Mouse (Mus musculus) forebrain, postnatal 0 days (tissue): ENCODE data around the gene Cd44. TPM values are rescaled to one million over a fixed set of nuclear protein-coding genes. Genes with fewer than 3 reads are reported as not detected.

Source experiments
- ATAC-seq: fragments of 200-750 bp; cut with Nextera tagmentation; 2 replicates; pipeline ENCODE4 v1.8.0; 2017; ENCODE audit warnings: mild to moderate bottlenecking, moderate library complexity
- DNase-seq: peaks from one replicate; pipeline ENCODE4 v3.0.0-alpha.2; 2015
- H3K27ac ChIP-seq: fragments of 300-500 bp; sonication (generic); 2 replicates; pipeline ENCODE4 v1.5.1; 2014; ENCODE audit warnings: low read depth, mild to moderate bottlenecking, antibody characterized with exemption, low read length, moderate library complexity, mixed read lengths
- H3K27me3 ChIP-seq: fragments of 300-500 bp; sonication (generic); 2 replicates; pipeline ENCODE4 v1.6.1; 2014; ENCODE audit warnings: mild to moderate bottlenecking, low read length, mixed read lengths; ENCODE audit not compliant: insufficient read depth
- H3K36me3 ChIP-seq: fragments of 300-500 bp; sonication (generic); 2 replicates; pipeline ENCODE4 v1.6.1; 2014; ENCODE audit warnings: mild to moderate bottlenecking, moderate library complexity; ENCODE audit not compliant: insufficient read depth
- H3K4me1 ChIP-seq: fragments of 300-500 bp; sonication (generic); 2 replicates; pipeline ENCODE4 v1.6.1; 2014; ENCODE audit warnings: antibody characterized with exemption; ENCODE audit not compliant: insufficient read depth
- H3K4me2 ChIP-seq: fragments of 300-500 bp; sonication (generic); 2 replicates; pipeline ENCODE4 v1.6.1; 2014; ENCODE audit warnings: low read depth, mild to moderate bottlenecking, moderate library complexity
- H3K4me3 ChIP-seq: fragments of 300-500 bp; sonication (generic); 2 replicates; pipeline ENCODE4 v1.5.1; 2014; ENCODE audit warnings: low read depth, low read length, mixed read lengths
- H3K9ac ChIP-seq: fragments of 300-500 bp; sonication (generic); 2 replicates; pipeline ENCODE4 v1.6.1; 2014; ENCODE audit warnings: mild to moderate bottlenecking
- H3K9me3 ChIP-seq: fragments of 300-500 bp; sonication (generic); 2 replicates; pipeline ENCODE4 v1.6.1; 2016; ENCODE audit warnings: low read length
- CTCF ChIP-seq: sonication (generic); IDR thresholded peaks from 2 replicates; pipeline ENCODE4 v1.5.1; 2016; ENCODE audit warnings: antibody characterized with exemption, control low read depth, low read depth
- WGBS: fragments of 180-500 bp; shearing (Covaris S2); extraction: QIAGEN DNeasy Blood & Tissue Kit; methylation state at CpG from one replicate; pipeline ENCODE4 v1.1.7; 2014; 5-methylcytosine and 5-hydroxymethylcytosine counted together
- polyA plus RNA-seq: library from polyadenylated mRNA; unstranded; fragments of >200 nt; fragmentation: Nextera tagmentation; extraction: Ambion mirVana; gene quantifications from 2 replicates; pipeline ENCODE4 v1.2.1, GENCODE M21; 2015
- total RNA-seq: library from RNA; depleted of rRNA; stranded (reverse); fragments of >200 nt; gene quantifications from 2 replicates; pipeline ENCODE4 v1.2.3, GENCODE M21; 2014

Gene Cd44
- total and polyA plus RNA-seq, 2 experiments from 2014 or later, result 3.6 to 7.8 TPM

GRCm38 (mm10) chr2:102873194-102873593, 28.3 kb downstream of the Cd44 start:
- Histone ChIP-seq H3K9ac (no peak overlapping the region), H3K4me3 (no peak overlapping the region), H3K36me3 (no peaks in the 10 kb centered on the region), H3K27me3 (no peaks in the 10 kb centered on the region), H3K4me2 (no peak overlapping the region), H3K9me3 (no peaks in the 10 kb centered on the region), H3K27ac (no peak overlapping the region), H3K4me1 (no peaks in the 10 kb centered on the region)
- no peak for TF ChIP-seq CTCF
- no peak for ATAC-seq
- DNase-seq, result no peak
- WGBS, result 71% methylated on average over 4 of the region's 4 CpGs

- Histone ChIP-seq H3K27me3 (no peaks in the 10 kb centered on the region), H3K4me3 (no peak overlapping the region), H3K9me3 (no peaks in the 10 kb centered on the region), H3K9ac (no peak overlapping the region), H3K4me2 (no peak overlapping the region), H3K36me3 (no peaks in the 10 kb centered on the region), H3K4me1 (no peaks in the 10 kb centered on the region), H3K27ac (no peak overlapping the region)
- DNase-seq (no peak), ATAC-seq (no peak)
- WGBS, result 87% methylated on average over 2 of the region's 2 CpGs
- TF ChIP-seq CTCF, result no peak
These were observed 29.0 kb downstream of the Cd44 start for GRCm38 (mm10) chr2:102872436-102872835.

DNA sequence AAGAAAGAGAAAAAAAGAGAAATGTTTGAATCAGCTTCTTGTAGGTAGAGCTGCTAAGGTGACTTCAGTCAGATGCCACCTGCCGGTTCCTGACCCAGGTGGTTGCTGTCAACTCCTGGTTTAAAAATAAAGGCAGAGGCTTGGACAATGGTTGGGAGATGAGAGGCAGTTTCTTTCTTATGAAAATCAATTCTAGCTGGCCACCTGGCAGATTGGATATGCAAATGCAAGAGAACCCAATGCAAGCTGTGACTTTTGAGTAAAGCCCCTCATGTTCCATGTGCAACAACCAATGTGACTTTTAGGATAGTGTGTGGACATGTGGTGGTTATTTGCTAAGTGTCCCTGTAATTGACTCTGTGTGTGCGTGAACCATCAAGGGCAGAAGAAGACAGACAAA, 33.0 kb downstream of the Cd44 start:
- Histone ChIP-seq H3K27ac (no peak overlapping the region), H3K36me3 (no peaks in the 10 kb centered on the region), H3K27me3 (no peaks in the 10 kb centered on the region), H3K4me3 (no peak overlapping the region), H3K4me2 (no peak overlapping the region), H3K9ac (no peak overlapping the region), H3K4me1 (no peaks in the 10 kb centered on the region), H3K9me3 (no peaks in the 10 kb centered on the region)
- TF ChIP-seq CTCF, result no peak
- no peak for ATAC-seq
- 71% methylated on average over 2 of the region's 2 CpGs for WGBS
- DNase-seq, result no peak

GRCm38 (mm10) chr2:102867396-102868088, 33.9 kb downstream of the Cd44 start:
- ATAC-seq, result no peak

DNA sequence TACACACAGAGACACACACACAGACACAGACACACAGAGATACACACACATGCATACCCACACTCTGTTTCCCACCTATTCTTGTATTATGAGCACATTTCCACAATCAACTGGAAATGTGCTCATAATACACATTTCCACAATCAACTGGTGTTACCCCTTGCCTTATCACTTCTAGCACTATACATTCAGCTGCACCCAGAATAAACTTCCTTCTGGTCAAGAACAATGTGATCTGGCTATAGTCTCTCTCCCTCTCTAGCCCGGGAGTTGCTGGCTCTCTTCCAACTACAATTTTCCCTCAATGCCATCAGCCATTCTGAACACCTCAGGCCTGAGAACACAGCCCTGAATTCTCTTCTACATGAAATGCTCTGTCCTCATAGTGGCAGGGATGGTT, 34.9 kb downstream of the Cd44 start:
- DNase-seq, result no peak
- H3K4me2 ChIP-seq, result no peak overlapping the region
- no peak for TF ChIP-seq CTCF

More at GRCm38 (mm10) chr2:102867396-102868088, 33.9 kb downstream of the Cd44 start:
- no peak for TF ChIP-seq CTCF
- no peak for DNase-seq
- Histone ChIP-seq H3K36me3 (no peaks in the 10 kb centered on the region), H3K27me3 (no peaks in the 10 kb centered on the region), H3K4me3 (no peak overlapping the region), H3K4me1 (no peaks in the 10 kb centered on the region), H3K9me3 (no peaks in the 10 kb centered on the region), H3K4me2 (no peak overlapping the region), H3K27ac (no peak overlapping the region), H3K9ac (no peak overlapping the region)
- 52% methylated on average over 6 of the region's 6 CpGs for WGBS

DNA sequence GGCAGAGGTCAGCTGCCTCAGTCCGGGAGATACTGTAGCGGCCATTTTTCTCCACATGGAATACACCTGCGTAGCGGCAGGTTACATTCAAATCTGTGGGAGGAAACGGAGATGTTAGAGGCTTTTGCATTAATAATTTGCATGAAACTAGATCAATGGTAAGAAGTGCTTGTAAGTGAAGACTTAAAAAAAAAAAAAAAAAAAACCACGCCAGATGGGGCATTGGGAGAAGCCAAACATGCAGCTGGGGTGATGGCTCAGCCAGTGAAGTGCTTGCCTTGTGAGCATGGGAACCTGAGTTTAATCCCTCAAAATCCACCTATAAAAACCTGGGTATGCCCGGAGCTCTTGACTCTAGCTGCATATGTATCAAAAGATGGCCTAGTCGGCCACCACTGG, 36.1 kb downstream of the Cd44 start:
- Histone ChIP-seq H3K36me3 (no peaks in the 10 kb centered on the region), H3K4me1 (no peaks in the 10 kb centered on the region), H3K27ac (no peak overlapping the region), H3K9me3 (no peaks in the 10 kb centered on the region), H3K4me3 (no peak overlapping the region), H3K9ac (no peak overlapping the region), H3K4me2 (no peak overlapping the region), H3K27me3 (no peaks in the 10 kb centered on the region)
- ATAC-seq, result no peak
- TF ChIP-seq CTCF, result no peak
- no peak for DNase-seq
- 93% methylated on average over 8 of the region's 8 CpGs for WGBS

More for the DNA sequence above, 34.9 kb downstream of the Cd44 start:
- H3K4me1 ChIP-seq, result no peaks in the 10 kb centered on the region
- H3K36me3 ChIP-seq, result no peaks in the 10 kb centered on the region
- H3K27me3 ChIP-seq, result no peaks in the 10 kb centered on the region
- H3K9me3 ChIP-seq, result no peaks in the 10 kb centered on the region
- H3K9ac ChIP-seq, result no peak overlapping the region
- no peak overlapping the region for H3K4me3 ChIP-seq
- 5% methylated on average over 1 of the region's 1 CpGs for WGBS
- no peak for ATAC-seq
- no peak overlapping the region for H3K27ac ChIP-seq

DNA sequence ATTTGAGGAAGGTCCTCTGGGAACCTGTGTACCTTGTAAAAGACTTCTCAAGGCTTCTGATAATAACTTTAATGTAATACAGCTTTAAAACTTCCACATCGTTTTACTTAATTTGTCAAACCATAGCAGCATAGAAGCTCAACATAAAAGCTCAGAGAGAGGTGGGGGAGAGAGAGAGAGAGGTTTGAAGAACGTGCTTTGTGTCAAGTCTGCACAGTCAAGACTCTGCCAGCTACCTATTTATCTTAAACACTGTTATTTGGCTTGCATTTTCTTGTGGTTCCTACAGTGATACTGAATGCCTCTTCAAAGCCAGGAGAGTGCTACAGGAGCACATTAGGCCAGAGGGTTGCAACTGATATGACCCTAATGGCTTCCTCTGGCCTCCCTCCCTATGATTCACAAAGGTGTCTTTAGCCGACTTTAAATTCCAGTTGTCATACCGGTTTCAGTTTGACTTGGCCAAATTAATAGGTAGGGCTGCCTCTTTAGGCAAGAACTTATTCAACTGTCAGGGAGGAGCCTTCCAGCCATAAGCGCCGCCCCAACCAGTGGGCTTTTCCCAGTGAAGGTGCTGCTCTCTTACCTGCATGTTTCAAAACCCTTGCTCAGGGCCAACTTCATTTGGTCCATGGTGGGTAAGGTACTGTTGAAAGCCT, 36.6 kb downstream of the Cd44 start:
- no peaks in the 10 kb centered on the region for H3K9me3 ChIP-seq
- no peaks in the 10 kb centered on the region for H3K36me3 ChIP-seq
- no peak overlapping the region for H3K27ac ChIP-seq
- TF ChIP-seq CTCF, result no peak
- WGBS, result 73% methylated on average over 6 of the region's 6 CpGs
- H3K4me2 ChIP-seq, result no peak overlapping the region
- DNase-seq, result no peak
- no peaks in the 10 kb centered on the region for H3K4me1 ChIP-seq
- H3K4me3 ChIP-seq, result no peak overlapping the region
- ATAC-seq, result peak; percentile 65; the same call in 1 of the 2 replicates
- no peaks in the 10 kb centered on the region for H3K27me3 ChIP-seq
- H3K9ac ChIP-seq, result no peak overlapping the region
